Mouse (Mus musculus) liver, adult (tissue): ENCODE measurements around the gene Ap1s3.

ENCODE experiments used
- GATA4 ChIP-seq: IDR thresholded peaks from 2 replicates; pipeline ENCODE4 v1.6.1; 2014; ENCODE audit warnings: mild to moderate bottlenecking, low read length; ENCODE audit not compliant: insufficient replicate concordance

Ap1s3 gene

GRCm38 (mm10) chr1:79637768-79638167 lies 34.0 kb downstream of the Ap1s3 start:
- no peak for TF ChIP-seq GATA4

- no peak for TF ChIP-seq GATA4
These were observed 40.3 kb downstream of the Ap1s3 start for GRCm38 (mm10) chr1:79631521-79631920.

- no peak for TF ChIP-seq GATA4
These were observed 42.0 kb downstream of the Ap1s3 start for GRCm38 (mm10) chr1:79629726-79630125.

- no peak for TF ChIP-seq GATA4
These were observed 45.6 kb downstream of the Ap1s3 start for GRCm38 (mm10) chr1:79626140-79626539.

- TF ChIP-seq GATA4: no peak
These were observed 52.3 kb downstream of the Ap1s3 start for GRCm38 (mm10) chr1:79619434-79619833.

GRCm38 (mm10) chr1:79616492-79616891 lies 55.3 kb downstream of the Ap1s3 start:
- TF ChIP-seq GATA4: no peak

GRCm38 (mm10) chr1:79614456-79614855 lies 57.3 kb downstream of the Ap1s3 start:
- TF ChIP-seq GATA4: no peak

GRCm38 (mm10) chr1:79602500-79602899 lies 69.3 kb downstream of the Ap1s3 start:
- no peak for TF ChIP-seq GATA4

- no peak for TF ChIP-seq GATA4
These were observed 73.2 kb downstream of the Ap1s3 start for GRCm38 (mm10) chr1:79598385-79599178.

GRCm38 (mm10) chr1:79592721-79593277 lies 79.0 kb downstream of the Ap1s3 start:
- TF ChIP-seq GATA4: no peak

GRCm38 (mm10) chr1:79591091-79591490 lies 80.7 kb downstream of the Ap1s3 start:
- no peak for TF ChIP-seq GATA4

GRCm38 (mm10) chr1:79589971-79590763 lies 81.6 kb downstream of the Ap1s3 start:
- TF ChIP-seq GATA4: no peak

- TF ChIP-seq GATA4: no peak
These were observed 82.3 kb downstream of the Ap1s3 start for GRCm38 (mm10) chr1:79589424-79589823.

- no peak for TF ChIP-seq GATA4
These were observed 90.6 kb downstream of the Ap1s3 start for GRCm38 (mm10) chr1:79581136-79581679.

- TF ChIP-seq GATA4: no peak
These were observed 94.4 kb downstream of the Ap1s3 start for GRCm38 (mm10) chr1:79577357-79577756.

- no peak for TF ChIP-seq GATA4
These were observed 99.9 kb downstream of the Ap1s3 start for GRCm38 (mm10) chr1:79571912-79572311.
